Mouse (Mus musculus) kidney, postnatal 0 days (tissue): Measurements from ENCODE around the gene Uchl3. TPM values are rescaled to one million over a fixed set of nuclear protein-coding genes. Genes with fewer than 3 reads are reported as not detected.
A peak's percentile ranks its signal among the peaks of the same experiment; 100 is the strongest.

ENCODE experiments used
- ATAC-seq: fragments of 200-750 bp; cut with Nextera tagmentation; replicated peaks from 2 replicates; pipeline ENCODE4 v1.8.0; 2017; ENCODE audit warnings: low read depth, moderate number of reproducible peaks, moderate TSS enrichment, moderate library complexity; ENCODE audit not compliant: low FRiP score
- DNase-seq: peaks from one replicate; pipeline ENCODE4 v3.0.0-alpha.2; 2016; ENCODE audit warnings: low spot score
- H3K27ac ChIP-seq: fragments of 300-500 bp; sonication (generic); 2 replicates; pipeline ENCODE4 v1.5.1; 2014; ENCODE audit warnings: mild to moderate bottlenecking
- H3K27me3 ChIP-seq: fragments of 300-500 bp; sonication (generic); 2 replicates; pipeline ENCODE4 v1.6.1; 2014; ENCODE audit warnings: low read length, mixed read lengths; ENCODE audit not compliant: insufficient read depth
- H3K36me3 ChIP-seq: fragments of 300-500 bp; sonication (generic); 2 replicates; pipeline ENCODE4 v1.6.1; 2014; ENCODE audit warnings: low read length, mixed read lengths; ENCODE audit not compliant: insufficient read depth
- H3K4me1 ChIP-seq: fragments of 300-500 bp; sonication (generic); replicated peaks from 2 replicates; pipeline ENCODE4 v1.6.1; 2014; ENCODE audit warnings: antibody characterized with exemption, low read length, mixed read lengths; ENCODE audit not compliant: insufficient read depth
- H3K4me2 ChIP-seq: fragments of 300-500 bp; sonication (generic); 2 replicates; pipeline ENCODE4 v1.6.1; 2014; ENCODE audit warnings: mild to moderate bottlenecking, low read length, moderate library complexity, mixed read lengths
- H3K4me3 ChIP-seq: fragments of 300-500 bp; sonication (generic); replicated peaks from 2 replicates; pipeline ENCODE4 v1.5.1; 2014; ENCODE audit warnings: low read depth, low read length
- H3K9ac ChIP-seq: fragments of 300-500 bp; sonication (generic); 2 replicates; pipeline ENCODE4 v1.6.1; 2014; ENCODE audit warnings: low read depth, low read length
- H3K9me3 ChIP-seq: fragments of 300-500 bp; sonication (generic); replicated peaks from 2 replicates; pipeline ENCODE4 v1.6.1; 2016; ENCODE audit warnings: low read length, inconsistent platforms, mixed read lengths
- CTCF ChIP-seq: IDR thresholded peaks from 2 replicates; pipeline ENCODE4 v1.5.1; 2016; ENCODE audit warnings: antibody characterized with exemption, low read depth, mild to moderate bottlenecking, moderate library complexity
- WGBS: fragments of 180-500 bp; shearing (Covaris S2); extraction: QIAGEN DNeasy Blood & Tissue Kit; methylation state at CpG from one replicate; pipeline ENCODE4 v1.1.7; 2014; 5-methylcytosine and 5-hydroxymethylcytosine counted together
- polyA plus RNA-seq: library from polyadenylated mRNA; unstranded; fragments of >200 nt; fragmentation: Nextera tagmentation; extraction: Ambion mirVana; gene quantifications from 2 replicates; pipeline ENCODE4 v1.2.1, GENCODE M21; 2015

Uchl3 gene
- polyA plus RNA-seq, 1 experiment from 2014 or later = 132 TPM

DNA sequence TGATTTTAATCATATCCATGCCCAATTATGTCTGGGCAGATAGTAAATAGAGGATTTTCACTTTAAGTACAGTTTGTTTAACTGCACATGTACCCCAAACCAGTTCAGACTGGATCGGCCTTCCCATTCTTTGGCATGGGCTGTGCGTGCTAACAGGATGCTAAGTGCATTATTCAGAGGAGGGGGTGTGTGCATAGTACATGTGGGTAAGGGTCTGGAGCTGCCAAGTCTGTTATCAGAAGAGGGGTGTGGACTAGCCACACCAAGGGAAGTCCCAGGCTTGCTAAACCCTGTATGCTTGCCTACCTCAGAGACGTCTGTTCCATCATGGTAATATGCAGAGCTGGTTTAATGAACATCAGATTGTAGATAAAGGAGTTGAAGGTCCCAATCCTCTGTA lies 10.5 kb downstream of the Uchl3 start:
- TF ChIP-seq CTCF = no peak
- H3K9me3 ChIP-seq = no peaks in the 10 kb centered on the region

DNA sequence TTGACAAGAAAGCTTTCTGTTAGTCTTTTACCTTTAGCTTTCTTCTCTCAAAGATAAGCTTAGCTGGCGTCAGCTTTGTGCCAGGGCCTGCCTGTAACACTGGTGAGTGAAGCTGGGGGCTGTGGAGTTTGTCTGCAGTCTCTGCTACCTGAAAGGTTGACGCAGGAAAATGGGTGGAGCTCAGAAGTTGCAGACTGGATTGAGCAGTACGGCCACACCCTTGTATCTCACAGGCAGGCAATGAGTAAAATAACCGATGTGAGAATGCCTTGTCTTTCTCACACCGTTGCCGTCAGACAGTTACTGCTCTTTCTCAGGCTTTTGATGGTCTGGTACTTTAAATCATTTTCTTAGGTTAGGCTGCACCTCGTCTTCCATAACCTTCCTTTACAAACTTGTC lies 12.3 kb downstream of the Uchl3 start:
- Histone ChIP-seq H3K9ac (no peak overlapping the region), H3K4me3 (no peak overlapping the region), H3K4me2 (no peak overlapping the region), H3K27ac (no peak overlapping the region), H3K27me3 (no peaks in the 10 kb centered on the region), H3K36me3 (peaks cover 15% of the 10 kb centered on the region; the same call in 1 of the 2 replicates), H3K9me3 (no peaks in the 10 kb centered on the region), H3K4me1 (no peaks in the 10 kb centered on the region)
- TF ChIP-seq CTCF = no peak
- ATAC-seq (no peak), DNase-seq (no peak)
- WGBS = 95% methylated on average over 7 of the region's 7 CpGs

More for the DNA sequence above, 10.5 kb downstream of the Uchl3 start:
- Histone ChIP-seq H3K36me3 (peaks cover 9% of the 10 kb centered on the region; the same call in 1 of the 2 replicates), H3K27ac (no peak overlapping the region), H3K4me1 (no peaks in the 10 kb centered on the region), H3K9ac (no peak overlapping the region), H3K27me3 (no peaks in the 10 kb centered on the region), H3K4me2 (no peak overlapping the region), H3K4me3 (no peak overlapping the region)
- ATAC-seq (no peak), DNase-seq (no peak)
- WGBS = 81% methylated on average over 3 of the region's 3 CpGs

DNA sequence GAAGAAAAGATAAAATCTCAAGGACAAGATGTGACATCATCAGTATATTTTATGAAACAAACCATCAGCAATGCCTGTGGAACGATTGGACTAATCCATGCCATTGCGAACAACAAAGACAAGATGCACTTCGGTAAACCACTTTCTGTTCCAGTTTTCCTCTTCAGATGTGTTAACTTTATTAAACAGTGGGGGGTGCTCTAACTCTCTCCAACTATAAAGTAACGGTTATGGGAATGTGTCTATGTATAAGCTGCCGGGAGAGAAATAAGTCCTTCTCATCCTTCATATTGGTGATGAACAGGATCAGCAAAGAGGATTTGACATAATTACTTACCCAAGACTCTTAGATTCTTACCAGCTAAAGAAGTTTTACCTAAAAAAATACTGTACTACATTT lies 12.8 kb downstream of the Uchl3 start:
- Histone ChIP-seq H3K9ac (no peak overlapping the region), H3K36me3 (peaks cover 15% of the 10 kb centered on the region; the same call in 1 of the 2 replicates), H3K27ac (no peak overlapping the region), H3K9me3 (no peaks in the 10 kb centered on the region), H3K4me1 (no peaks in the 10 kb centered on the region), H3K4me3 (no peak overlapping the region), H3K27me3 (no peaks in the 10 kb centered on the region), H3K4me2 (no peak overlapping the region)
- ATAC-seq (no peak), DNase-seq (peak; percentile 34)
- 78% methylated on average over 5 of the region's 5 CpGs for WGBS
- peak; percentile 38; the same call in 1 of the 2 replicates for TF ChIP-seq CTCF

DNA sequence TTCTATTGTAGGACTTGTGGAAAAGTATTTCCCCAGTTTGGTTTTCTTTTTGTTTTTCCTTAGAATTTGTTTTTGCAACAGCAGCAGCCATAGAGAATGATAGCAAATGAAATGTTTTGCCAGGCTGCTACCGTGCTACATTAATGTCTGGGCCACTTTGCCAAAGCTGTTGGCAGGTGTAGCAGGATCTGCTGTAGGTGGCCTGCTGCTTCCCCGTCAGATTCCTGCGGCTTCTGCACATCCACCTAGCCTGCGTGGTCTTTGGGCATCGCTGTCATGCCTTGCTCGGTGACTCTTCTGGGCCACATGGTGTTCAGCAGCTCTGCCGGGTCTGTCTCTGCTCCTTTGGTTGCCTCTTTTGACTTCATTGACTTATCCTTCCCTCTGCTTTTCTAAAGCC lies 14.9 kb downstream of the Uchl3 start:
- H3K4me1 ChIP-seq = no peaks in the 10 kb centered on the region
- H3K4me3 ChIP-seq = no peak overlapping the region
- peaks cover 15% of the 10 kb centered on the region; the same call in 1 of the 2 replicates for H3K36me3 ChIP-seq
- no peak for ATAC-seq
- no peaks in the 10 kb centered on the region for H3K9me3 ChIP-seq
- TF ChIP-seq CTCF = no peak
- WGBS = 94% methylated on average over 7 of the region's 7 CpGs
- H3K27ac ChIP-seq = no peak overlapping the region
- H3K9ac ChIP-seq = no peak overlapping the region
- no peak for DNase-seq
- no peaks in the 10 kb centered on the region for H3K27me3 ChIP-seq
- H3K4me2 ChIP-seq = no peak overlapping the region

DNA sequence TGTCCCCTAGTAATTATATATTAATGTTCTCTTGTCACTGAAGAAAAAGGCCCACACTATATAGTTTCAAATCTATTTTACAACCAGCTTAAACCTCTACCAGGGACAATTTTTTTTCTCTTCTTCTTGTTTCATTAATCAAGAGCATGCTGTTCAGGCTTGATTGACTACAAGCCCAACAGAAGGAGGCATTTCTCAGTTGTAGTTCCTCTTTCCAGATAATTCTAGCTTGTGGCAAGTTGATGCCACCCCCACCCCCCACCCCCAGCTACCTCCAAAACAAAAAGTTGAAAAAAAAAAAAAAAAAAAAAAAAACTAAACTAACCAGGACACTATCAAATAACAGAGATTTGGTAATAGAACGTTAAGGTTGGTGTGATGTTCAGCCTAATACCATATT lies 18.5 kb downstream of the Uchl3 start:
- H3K4me1 ChIP-seq = no peaks in the 10 kb centered on the region
- no peak overlapping the region for H3K4me3 ChIP-seq
- peaks cover 15% of the 10 kb centered on the region; the same call in 1 of the 2 replicates for H3K36me3 ChIP-seq
- H3K27me3 ChIP-seq = no peaks in the 10 kb centered on the region
- WGBS = 80% methylated on average over 1 of the region's 1 CpGs
- no peak for DNase-seq
- H3K9me3 ChIP-seq = no peaks in the 10 kb centered on the region
- TF ChIP-seq CTCF = no peak
- H3K27ac ChIP-seq = no peak overlapping the region
- H3K4me2 ChIP-seq = no peak overlapping the region
- no peak overlapping the region for H3K9ac ChIP-seq
- no peak for ATAC-seq

DNA sequence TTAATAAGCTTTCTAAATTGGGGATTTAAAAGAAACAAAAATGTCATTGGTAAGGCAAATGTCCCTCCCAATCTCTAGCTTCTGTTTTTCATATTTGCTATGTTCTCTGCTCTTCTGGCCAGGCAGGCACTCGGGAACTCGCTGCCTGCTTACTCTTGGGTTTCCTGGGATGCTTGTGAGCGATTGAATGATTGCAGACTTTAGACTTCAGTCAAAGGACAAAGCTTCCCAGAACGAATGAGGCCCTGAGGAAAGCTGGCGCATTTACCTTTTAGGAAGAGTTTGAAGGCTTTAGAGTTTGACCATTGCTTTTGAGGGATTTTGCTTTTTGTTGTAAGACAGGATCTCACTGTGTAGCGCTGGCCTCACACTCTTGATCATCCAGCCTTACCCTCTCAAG lies 33.9 kb downstream of the Uchl3 start:
- TF ChIP-seq CTCF = no peak
- Histone ChIP-seq H3K4me3 (no peak overlapping the region), H3K9me3 (no peaks in the 10 kb centered on the region), H3K9ac (no peak overlapping the region), H3K4me1 (no peaks in the 10 kb centered on the region), H3K27me3 (no peaks in the 10 kb centered on the region), H3K4me2 (no peak overlapping the region), H3K27ac (no peak overlapping the region), H3K36me3 (no peaks in the 10 kb centered on the region)
- DNase-seq (no peak), ATAC-seq (no peak)
- 85% methylated on average over 6 of the region's 6 CpGs for WGBS

DNA sequence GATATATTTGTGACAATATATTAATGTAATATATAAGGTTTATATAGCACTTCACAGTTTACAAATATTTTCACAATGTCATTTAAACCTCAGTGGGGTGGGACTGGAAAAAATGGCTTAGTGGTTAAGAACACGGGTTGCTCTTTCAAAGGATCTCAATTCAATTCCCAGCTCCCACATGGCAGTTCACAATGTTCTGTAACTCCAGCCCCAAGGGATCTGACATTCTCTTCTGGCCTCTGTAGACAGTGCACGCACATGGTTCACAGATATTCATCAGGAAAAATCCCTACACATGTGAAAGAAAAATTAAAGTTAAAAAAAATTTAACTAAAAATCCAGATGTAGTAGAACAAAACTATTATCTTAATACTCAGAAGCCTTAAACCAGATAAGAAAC lies 34.6 kb downstream of the Uchl3 start:
- no peak for TF ChIP-seq CTCF
- Histone ChIP-seq H3K9ac (no peak overlapping the region), H3K4me2 (no peak overlapping the region), H3K27ac (no peak overlapping the region), H3K36me3 (no peaks in the 10 kb centered on the region), H3K4me3 (no peak overlapping the region), H3K27me3 (no peaks in the 10 kb centered on the region), H3K4me1 (no peaks in the 10 kb centered on the region), H3K9me3 (no peaks in the 10 kb centered on the region)
- 91% methylated on average over 2 of the region's 2 CpGs for WGBS
- DNase-seq (no peak), ATAC-seq (no peak)
